Mouse (Mus musculus) embryonic facial prominence, embryonic 12.5 days (tissue): ENCODE measurements around the gene Zc3h18. TPM values are rescaled to one million over a fixed set of nuclear protein-coding genes. Genes with fewer than 3 reads are reported as not detected.

Experiments
- ATAC-seq: fragments of 200-750 bp; cut with Nextera tagmentation; 2 replicates; pipeline ENCODE4 v1.8.0; 2017; ENCODE audit not compliant: insufficient number of reproducible peaks, insufficient read depth, low FRiP score, low TSS enrichment
- H3K27ac ChIP-seq: fragments of 300-500 bp; sonication (generic); 2 replicates; pipeline ENCODE4 v1.5.1; 2016; ENCODE audit warnings: mild to moderate bottlenecking
- H3K27me3 ChIP-seq: fragments of 300-500 bp; sonication (generic); 2 replicates; pipeline ENCODE4 v1.6.1; 2016; ENCODE audit warnings: mild to moderate bottlenecking, moderate library complexity
- H3K36me3 ChIP-seq: fragments of 300-500 bp; sonication (generic); 2 replicates; pipeline ENCODE4 v1.6.1; 2016; ENCODE audit warnings: mild to moderate bottlenecking
- H3K4me1 ChIP-seq: fragments of 300-500 bp; sonication (generic); 2 replicates; pipeline ENCODE4 v1.6.1; 2016
- H3K4me2 ChIP-seq: fragments of 300-500 bp; sonication (generic); replicated peaks from 2 replicates; pipeline ENCODE4 v1.6.1; 2016; ENCODE audit warnings: mild to moderate bottlenecking, moderate library complexity
- H3K4me3 ChIP-seq: fragments of 300-500 bp; sonication (generic); 2 replicates; pipeline ENCODE4 v1.5.1; 2016; ENCODE audit warnings: mild to moderate bottlenecking
- H3K9ac ChIP-seq: fragments of 300-500 bp; sonication (generic); 2 replicates; pipeline ENCODE4 v1.6.1; 2016; ENCODE audit warnings: mild to moderate bottlenecking, moderate library complexity
- H3K9me3 ChIP-seq: fragments of 300-500 bp; sonication (generic); 2 replicates; pipeline ENCODE4 v1.6.1; 2016; ENCODE audit warnings: mild to moderate bottlenecking, moderate library complexity
- WGBS: fragments of 180-500 bp; shearing (Covaris S2); methylation state at CpG from one replicate; pipeline ENCODE4 v1.1.7; 2016; 5-methylcytosine and 5-hydroxymethylcytosine counted together
- polyA plus RNA-seq: library from polyadenylated mRNA; unstranded; fragments of >200 nt; fragmentation: Nextera tagmentation; extraction: Ambion mirVana; gene quantifications from 2 replicates; pipeline ENCODE4 v1.2.1, GENCODE M21; 2016

Zc3h18 gene
- polyA plus RNA-seq, 1 experiment from 2014 or later = 67.9 TPM

GRCm38 (mm10) chr8:122349357-122350297 is 26.8 kb upstream of the Zc3h18 start:
- peaks cover 5% of the 10 kb centered on the region for H3K4me1 ChIP-seq
- no peak overlapping the region for H3K4me3 ChIP-seq
- 38% methylated on average over 15 of the region's 15 CpGs for WGBS
- H3K36me3 ChIP-seq = no peaks in the 10 kb centered on the region
- peaks cover 11% of the 10 kb centered on the region for H3K27me3 ChIP-seq
- H3K4me2 ChIP-seq = no peak overlapping the region
- no peak overlapping the region for H3K27ac ChIP-seq
- ATAC-seq = no peak
- no peaks in the 10 kb centered on the region for H3K9me3 ChIP-seq
- H3K9ac ChIP-seq = no peak overlapping the region

- Histone ChIP-seq H3K4me3 (no peak overlapping the region), H3K9ac (no peak overlapping the region), H3K27me3 (0 out of 2 replicates have a peak, but pooled peaks cover 2% of the 10 kb centered on the region), H3K27ac (no peak overlapping the region), H3K36me3 (no peaks in the 10 kb centered on the region), H3K4me1 (peaks cover 5% of the 10 kb centered on the region; the same call in 1 of the 2 replicates), H3K9me3 (no peaks in the 10 kb centered on the region), H3K4me2 (no peak overlapping the region)
- WGBS = 31% methylated on average over 11 of the region's 11 CpGs
- ATAC-seq = no peak
Measured at GRCm38 (mm10) chr8:122350309-122351089, 25.9 kb upstream of the Zc3h18 start.

DNA sequence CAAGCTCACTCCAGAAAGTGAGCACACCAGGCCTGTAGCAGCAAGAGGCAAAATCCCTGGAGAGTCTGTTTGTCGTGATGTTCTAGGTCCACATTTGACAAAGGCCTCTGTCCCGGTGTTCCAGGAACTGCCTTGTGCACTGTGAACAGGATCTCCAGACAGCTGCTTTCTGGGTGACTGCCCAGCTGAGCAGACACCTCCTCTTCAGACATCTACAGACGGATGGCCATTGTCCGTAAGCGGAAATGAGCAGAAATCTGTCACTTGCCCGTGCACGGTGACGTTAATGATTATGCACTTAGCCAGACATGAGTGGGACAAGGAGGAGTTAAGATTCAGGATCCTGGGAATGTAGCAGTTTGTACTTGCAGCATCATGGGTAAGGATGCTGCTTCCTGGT is 22.3 kb upstream of the Zc3h18 start:
- Histone ChIP-seq H3K9ac (no peak overlapping the region), H3K9me3 (no peaks in the 10 kb centered on the region), H3K4me3 (no peak overlapping the region), H3K27ac (no peak overlapping the region), H3K27me3 (0 out of 2 replicates have a peak, but pooled peaks cover 9% of the 10 kb centered on the region), H3K4me1 (peaks cover 5% of the 10 kb centered on the region; the same call in 1 of the 2 replicates), H3K36me3 (no peaks in the 10 kb centered on the region), H3K4me2 (no peak overlapping the region)
- no peak for ATAC-seq
- 88% methylated on average over 8 of the region's 8 CpGs for WGBS

- H3K9me3 ChIP-seq = no peaks in the 10 kb centered on the region
- no peak overlapping the region for H3K9ac ChIP-seq
- H3K4me3 ChIP-seq = no peak overlapping the region
- 63% methylated on average over 9 of the region's 9 CpGs for WGBS
- H3K4me2 ChIP-seq = no peak overlapping the region
- H3K27me3 ChIP-seq = 0 out of 2 replicates have a peak, but pooled peaks cover 6% of the 10 kb centered on the region
- no peaks in the 10 kb centered on the region for H3K4me1 ChIP-seq
- no peak for ATAC-seq
- no peak overlapping the region for H3K27ac ChIP-seq
- H3K36me3 ChIP-seq = no peaks in the 10 kb centered on the region
Measured at GRCm38 (mm10) chr8:122355642-122356606, 20.5 kb upstream of the Zc3h18 start.

GRCm38 (mm10) chr8:122357202-122357601 is 19.2 kb upstream of the Zc3h18 start:
- Histone ChIP-seq H3K4me1 (peaks cover 3% of the 10 kb centered on the region; the same call in 1 of the 2 replicates), H3K27ac (no peak overlapping the region), H3K27me3 (peaks cover 10% of the 10 kb centered on the region), H3K36me3 (no peaks in the 10 kb centered on the region), H3K4me3 (no peak overlapping the region), H3K9ac (no peak overlapping the region), H3K4me2 (no peak overlapping the region), H3K9me3 (no peaks in the 10 kb centered on the region)
- whole genome bisulfite sequencing = 62% methylated on average over 11 of the region's 11 CpGs
- ATAC-seq = no peak

DNA sequence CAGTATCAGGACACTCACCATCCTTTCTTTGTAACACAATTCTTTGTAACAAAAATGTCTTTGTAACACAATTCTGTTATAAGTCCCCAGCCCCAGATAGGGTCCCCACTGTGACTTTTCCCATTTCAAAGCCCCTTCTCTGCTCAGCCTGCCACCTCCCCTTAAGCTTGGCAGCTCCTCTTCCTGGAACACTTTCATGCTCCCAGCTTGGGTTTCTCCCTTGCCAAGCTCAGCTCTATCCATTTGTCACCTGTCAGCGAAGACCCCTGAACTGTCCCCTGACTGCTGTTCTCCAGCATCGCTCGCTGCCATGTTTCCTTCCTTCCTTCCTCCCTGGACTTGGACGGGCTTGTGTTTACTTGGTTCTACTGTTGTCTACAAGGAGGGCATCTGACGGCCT is 18.8 kb upstream of the Zc3h18 start:
- Histone ChIP-seq H3K9ac (no peak overlapping the region), H3K4me1 (peaks cover 8% of the 10 kb centered on the region; the same call in 1 of the 2 replicates), H3K27me3 (peaks cover 12% of the 10 kb centered on the region), H3K27ac (no peak overlapping the region), H3K9me3 (no peaks in the 10 kb centered on the region), H3K36me3 (no peaks in the 10 kb centered on the region), H3K4me2 (no peak overlapping the region), H3K4me3 (no peak overlapping the region)
- ATAC-seq = no peak
- WGBS = 81% methylated on average over 5 of the region's 5 CpGs

GRCm38 (mm10) chr8:122359111-122359775 is 17.2 kb upstream of the Zc3h18 start:
- ATAC-seq = no peak

GRCm38 (mm10) chr8:122360696-122361416 is 15.6 kb upstream of the Zc3h18 start, which contains the start of gene Trhr2:
Trhr2 (minus strand) TSS chr8:122360746.
- H3K9me3 ChIP-seq = no peaks in the 10 kb centered on the region
- no peak within 1 kb of the TSS for H3K4me2 ChIP-seq
- ATAC-seq = no peak
- H3K36me3 ChIP-seq = no peaks in the 10 kb centered on the region
- no peak within 1 kb of the TSS for H3K9ac ChIP-seq
- WGBS = 73% methylated on average over 7 of the region's 7 CpGs
- H3K27me3 ChIP-seq = peaks cover 12% of the 10 kb centered on the region
- H3K27ac ChIP-seq = no peak within 1 kb of the TSS
- H3K4me1 ChIP-seq = peaks cover 11% of the 10 kb centered on the region; the same call in 1 of the 2 replicates
- H3K4me3 ChIP-seq = no peak within 1 kb of the TSS

More at GRCm38 (mm10) chr8:122359111-122359775, 17.2 kb upstream of the Zc3h18 start:
- Histone ChIP-seq H3K4me2 (no peak overlapping the region), H3K27ac (no peak overlapping the region), H3K4me1 (peaks cover 11% of the 10 kb centered on the region; the same call in 1 of the 2 replicates), H3K9me3 (no peaks in the 10 kb centered on the region), H3K4me3 (no peak overlapping the region), H3K27me3 (peaks cover 12% of the 10 kb centered on the region), H3K36me3 (no peaks in the 10 kb centered on the region), H3K9ac (no peak overlapping the region)
- WGBS = 80% methylated on average over 15 of the region's 15 CpGs

DNA sequence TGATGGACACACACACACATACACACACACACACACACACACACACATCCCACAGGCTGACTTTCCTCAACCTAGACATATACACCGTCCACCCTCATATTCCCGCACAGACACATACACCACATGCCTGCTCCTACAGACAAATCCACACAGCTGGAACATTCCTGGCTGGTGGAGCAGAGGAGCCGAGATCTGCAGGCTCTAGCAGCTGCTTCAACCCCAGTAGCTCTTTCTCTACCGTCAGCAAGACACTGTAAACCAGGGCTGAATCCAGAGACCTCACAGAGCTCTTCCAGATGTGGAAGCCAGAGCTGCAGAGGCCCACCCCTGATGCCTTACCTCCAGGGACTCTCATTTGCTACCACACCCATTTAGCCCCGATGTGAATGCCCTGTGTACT is 14.1 kb upstream of the Zc3h18 start:
- 0 out of 2 replicates have a peak overlapping the region, but pooled peaks have one; percentile 0 for H3K4me3 ChIP-seq
- H3K9ac ChIP-seq = peak overlapping the region; percentile 2; the same call in 1 of the 2 replicates
- ATAC-seq = 0 out of 2 replicates have a peak, but pooled peaks have one; percentile 29
- H3K4me1 ChIP-seq = peaks cover 11% of the 10 kb centered on the region; the same call in 1 of the 2 replicates
- peaks cover 7% of the 10 kb centered on the region for H3K27me3 ChIP-seq
- H3K4me2 ChIP-seq = no peak overlapping the region
- H3K27ac ChIP-seq = 0 out of 2 replicates have a peak overlapping the region, but pooled peaks have one; percentile 25
- 32% methylated on average over 5 of the region's 5 CpGs for WGBS
- H3K36me3 ChIP-seq = no peaks in the 10 kb centered on the region
- no peaks in the 10 kb centered on the region for H3K9me3 ChIP-seq

DNA sequence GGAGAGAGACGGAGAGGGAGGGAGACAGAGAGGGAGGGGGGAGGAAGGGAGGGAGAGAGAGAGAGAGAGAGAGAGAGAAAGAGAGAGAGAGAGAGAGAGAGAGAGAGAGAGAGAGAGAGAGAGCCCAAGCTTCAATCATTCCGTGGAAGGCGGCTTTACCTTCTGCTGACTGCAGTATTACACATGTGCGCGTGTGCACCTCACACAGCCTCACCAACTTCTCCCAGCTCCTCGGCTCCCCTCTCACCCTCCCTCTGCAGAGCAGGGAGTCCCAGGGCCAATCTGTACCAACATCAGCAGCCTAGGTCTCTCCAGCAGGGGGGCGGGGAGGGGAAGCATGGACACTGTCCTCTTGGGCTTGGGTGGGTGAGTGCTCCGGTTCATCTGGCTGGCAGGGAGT is 13.4 kb upstream of the Zc3h18 start:
- H3K9ac ChIP-seq = no peak overlapping the region
- WGBS = 29% methylated on average over 8 of the region's 8 CpGs
- no peak overlapping the region for H3K4me2 ChIP-seq
- no peaks in the 10 kb centered on the region for H3K36me3 ChIP-seq
- peaks cover 11% of the 10 kb centered on the region; the same call in 1 of the 2 replicates for H3K4me1 ChIP-seq
- no peak overlapping the region for H3K27ac ChIP-seq
- no peaks in the 10 kb centered on the region for H3K9me3 ChIP-seq
- peaks cover 5% of the 10 kb centered on the region for H3K27me3 ChIP-seq
- H3K4me3 ChIP-seq = no peak overlapping the region
- ATAC-seq = 0 out of 2 replicates have a peak, but pooled peaks have one; percentile 17
